Mouse (Mus musculus) NIH3T3 (cell line): ENCODE measurements around the gene Gm45711.
"Not testable (repeated sequence)": the region's sequence is repeated elsewhere in the genome, so short reads cannot be mapped to it uniquely, and the experiment has no call there.

Experiments used
- DNase-seq: peaks from one replicate; pipeline ENCODE4 v3.0.0-alpha.2; 2012; ENCODE audit warnings: low read depth

The Gm45711 gene

GRCm38 (mm10) chr8:104321267-104321666, 11.4 kb upstream of the Gm45711 start, which contains the start of gene Gm11020:
Gene Gm11020 (plus strand): TSS chr8:104321567.
- not testable (repeated sequence) for DNase-seq

- peak; percentile 37 for DNase-seq
Observed at GRCm38 (mm10) chr8:104313311-104313710, 3.4 kb upstream of the Gm45711 start.

- DNase-seq: not testable (repeated sequence)
Observed at GRCm38 (mm10) chr8:104312023-104312422, 2.1 kb upstream of the Gm45711 start.

GRCm38 (mm10) chr8:104308341-104308740, 1.5 kb downstream of the Gm45711 start:
- not testable (repeated sequence) for DNase-seq

GRCm38 (mm10) chr8:104304962-104305361, 4.9 kb downstream of the Gm45711 start:
- DNase-seq: no peak

GRCm38 (mm10) chr8:104302536-104302935, 7.3 kb downstream of the Gm45711 start:
- DNase-seq: not testable (repeated sequence)

- not testable (repeated sequence) for DNase-seq
Observed at GRCm38 (mm10) chr8:104301577-104301976, 8.3 kb downstream of the Gm45711 start.

- no peak for DNase-seq
Observed at GRCm38 (mm10) chr8:104294396-104294795, 15.5 kb downstream of the Gm45711 start.

GRCm38 (mm10) chr8:104293081-104293480, 16.8 kb downstream of the Gm45711 start, which contains the start of gene Cmtm2a:
Gene Cmtm2a (minus strand): TSS chr8:104293181.
- not testable (repeated sequence) for DNase-seq

- no peak for DNase-seq
Observed at GRCm38 (mm10) chr8:104268937-104269440, 40.9 kb downstream of the Gm45711 start.

- no peak for DNase-seq
Observed at GRCm38 (mm10) chr8:104268368-104268767, 41.5 kb downstream of the Gm45711 start.

- DNase-seq: not testable (repeated sequence)
Observed at GRCm38 (mm10) chr8:104264271-104264935, 45.5 kb downstream of the Gm45711 start.

- DNase-seq: not testable (repeated sequence)
Observed at GRCm38 (mm10) chr8:104261802-104262201, 48.1 kb downstream of the Gm45711 start.

- DNase-seq: peak; percentile 33
Observed at GRCm38 (mm10) chr8:104253016-104253415, 56.9 kb downstream of the Gm45711 start.

GRCm38 (mm10) chr8:104251461-104251860, 58.4 kb downstream of the Gm45711 start:
- peak; percentile 28 for DNase-seq

- peak; percentile 97 for DNase-seq
Observed at GRCm38 (mm10) chr8:104250439-104251367, 59.2 kb downstream of the Gm45711 start, which contains the start of gene Cklf. Gene Cklf (plus strand): TSS chr8:104250861.

GRCm38 (mm10) chr8:104249442-104249996, 60.4 kb downstream of the Gm45711 start:
- DNase-seq: no peak

GRCm38 (mm10) chr8:104248276-104248675, 61.6 kb downstream of the Gm45711 start, which contains the start of gene Tk2:
Gene Tk2 (minus strand): TSS chr8:104248558.
- DNase-seq: peak; percentile 87

GRCm38 (mm10) chr8:104247908-104248275, 62.0 kb downstream of the Gm45711 start:
- peak; percentile 25 for DNase-seq

GRCm38 (mm10) chr8:104247054-104247907, 62.6 kb downstream of the Gm45711 start:
- DNase-seq: no peak

- no peak for DNase-seq
Observed at GRCm38 (mm10) chr8:104246621-104247020, 63.3 kb downstream of the Gm45711 start.
